Mouse (Mus musculus): Measurements from ENCODE around the gene Irx4. TPM values are rescaled to one million over a fixed set of nuclear protein-coding genes. Genes with fewer than 3 reads are reported as not detected.

Irx4 gene
- total and polyA plus RNA-seq, 3 experiments: not detected

- TF ChIP-seq POLR2AphosphoS5 (IDR thresholded peaks at IDR 0.05; ENCODE audit: insufficient replicate concordance, low read depth, low read length) (no peak), TAL1 (conservative IDR thresholded peaks at IDR 0.05; ENCODE audit: low read depth, low read length) (no peak), GATA2 (IDR thresholded peaks at IDR 0.05; ENCODE audit: borderline replicate concordance, low read depth, low read length) (no peak), CTCF (IDR thresholded peaks at IDR 0.05; ENCODE audit: low read depth, low read length) (no peak), GATA1 (IDR thresholded peaks at IDR 0.05; ENCODE audit: borderline replicate concordance, low read length) (no peak)
- H3K9me3 ChIP-seq (replicated peaks): peaks cover 46% of the 10 kb centered on the region
- H3K36me3 ChIP-seq (replicated peaks): no peaks in the 10 kb centered on the region
- ATAC-seq (ENCODE audit: extremely low read depth, insufficient number of reproducible peaks, low FRiP score, poor library complexity, severe bottlenecking) (no peak), DNase-seq (ENCODE audit: low spot score) (no peak)
- H3K4me1 ChIP-seq (ENCODE audit: insufficient read depth, low read depth, low read length): no peaks in the 10 kb centered on the region
- no peaks in the 10 kb centered on the region for H3K27me3 ChIP-seq (ENCODE audit: insufficient read depth, low read length)
- H3K4me3 ChIP-seq (ENCODE audit: low read depth, low read length): no peak overlapping the region
These were observed 23.3 kb downstream of the Irx4 start for GRCm38 (mm10) chr13:73283534-73283933.

GRCm38 (mm10) chr13:73290206-73290605 is 29.9 kb downstream of the Irx4 start:
- peaks cover 57% of the 10 kb centered on the region for H3K9me3 ChIP-seq (replicated peaks)
- H3K4me1 ChIP-seq (ENCODE audit: insufficient read depth, low read depth, low read length): no peaks in the 10 kb centered on the region
- ATAC-seq (ENCODE audit: extremely low read depth, insufficient number of reproducible peaks, low FRiP score, poor library complexity, severe bottlenecking) (no peak), DNase-seq (ENCODE audit: low spot score) (no peak)
- TF ChIP-seq GATA1 (IDR thresholded peaks at IDR 0.05; ENCODE audit: borderline replicate concordance, low read length) (no peak), GATA2 (IDR thresholded peaks at IDR 0.05; ENCODE audit: borderline replicate concordance, low read depth, low read length) (no peak), POLR2AphosphoS5 (IDR thresholded peaks at IDR 0.05; ENCODE audit: insufficient replicate concordance, low read depth, low read length) (no peak), TAL1 (conservative IDR thresholded peaks at IDR 0.05; ENCODE audit: low read depth, low read length) (no peak), CTCF (IDR thresholded peaks at IDR 0.05; ENCODE audit: low read depth, low read length) (no peak)
- H3K4me3 ChIP-seq (ENCODE audit: low read depth, low read length): no peak overlapping the region
- no peaks in the 10 kb centered on the region for H3K27me3 ChIP-seq (ENCODE audit: insufficient read depth, low read length)
- no peaks in the 10 kb centered on the region for H3K36me3 ChIP-seq (replicated peaks)

GRCm38 (mm10) chr13:73291102-73291501 is 30.8 kb downstream of the Irx4 start:
- no peak for DNase-seq (ENCODE audit: low spot score)
- H3K27me3 ChIP-seq (ENCODE audit: insufficient read depth, low read length): no peaks in the 10 kb centered on the region
- peaks cover 52% of the 10 kb centered on the region for H3K9me3 ChIP-seq (replicated peaks)
- no peak overlapping the region for H3K4me3 ChIP-seq (ENCODE audit: low read depth, low read length)
- TF ChIP-seq CTCF (IDR thresholded peaks at IDR 0.05; ENCODE audit: low read depth, low read length) (no peak), GATA1 (IDR thresholded peaks at IDR 0.05; ENCODE audit: borderline replicate concordance, low read length) (no peak), TAL1 (conservative IDR thresholded peaks at IDR 0.05; ENCODE audit: low read depth, low read length) (no peak), GATA2 (IDR thresholded peaks at IDR 0.05; ENCODE audit: borderline replicate concordance, low read depth, low read length) (no peak), POLR2AphosphoS5 (IDR thresholded peaks at IDR 0.05; ENCODE audit: insufficient replicate concordance, low read depth, low read length) (no peak)
- H3K36me3 ChIP-seq (replicated peaks): no peaks in the 10 kb centered on the region
- no peaks in the 10 kb centered on the region for H3K4me1 ChIP-seq (ENCODE audit: insufficient read depth, low read depth, low read length)
- no peak for ATAC-seq (ENCODE audit: extremely low read depth, insufficient number of reproducible peaks, low FRiP score, poor library complexity, severe bottlenecking)

GRCm38 (mm10) chr13:73298717-73299116 is 38.4 kb downstream of the Irx4 start:
- H3K4me3 ChIP-seq (ENCODE audit: low read depth, low read length): no peak overlapping the region
- TF ChIP-seq TAL1 (conservative IDR thresholded peaks at IDR 0.05; ENCODE audit: low read depth, low read length): no peak
- TF ChIP-seq CTCF (IDR thresholded peaks at IDR 0.05; ENCODE audit: low read depth, low read length): no peak
- TF ChIP-seq POLR2AphosphoS5 (IDR thresholded peaks at IDR 0.05; ENCODE audit: insufficient replicate concordance, low read depth, low read length): no peak
- no peak for TF ChIP-seq GATA1 (IDR thresholded peaks at IDR 0.05; ENCODE audit: borderline replicate concordance, low read length)
- TF ChIP-seq GATA2 (IDR thresholded peaks at IDR 0.05; ENCODE audit: borderline replicate concordance, low read depth, low read length): no peak
- H3K36me3 ChIP-seq (replicated peaks): no peaks in the 10 kb centered on the region
- no peaks in the 10 kb centered on the region for H3K27me3 ChIP-seq (ENCODE audit: insufficient read depth, low read length)
- H3K9me3 ChIP-seq (replicated peaks): peaks cover 30% of the 10 kb centered on the region
- no peaks in the 10 kb centered on the region for H3K4me1 ChIP-seq (ENCODE audit: insufficient read depth, low read depth, low read length)
- no peak for ATAC-seq (ENCODE audit: extremely low read depth, insufficient number of reproducible peaks, low FRiP score, poor library complexity, severe bottlenecking)
- no peak for DNase-seq (ENCODE audit: low spot score)

- H3K36me3 ChIP-seq (replicated peaks): no peaks in the 10 kb centered on the region
- H3K9me3 ChIP-seq (replicated peaks): peaks cover 34% of the 10 kb centered on the region
- TF ChIP-seq CTCF (IDR thresholded peaks at IDR 0.05; ENCODE audit: low read depth, low read length) (no peak), GATA1 (IDR thresholded peaks at IDR 0.05; ENCODE audit: borderline replicate concordance, low read length) (no peak)
- 0 out of 2 replicates have a peak, but pooled peaks cover under 1% of the 10 kb centered on the region for H3K27me3 ChIP-seq (ENCODE audit: insufficient read depth, low read length)
- H3K4me1 ChIP-seq (ENCODE audit: insufficient read depth, low read depth, low read length): no peaks in the 10 kb centered on the region
- DNase-seq (ENCODE audit: low spot score) (no peak), ATAC-seq (ENCODE audit: extremely low read depth, insufficient number of reproducible peaks, low FRiP score, poor library complexity, severe bottlenecking) (no peak)
- H3K4me3 ChIP-seq (ENCODE audit: low read depth, low read length): no peak overlapping the region
These were observed 39.0 kb downstream of the Irx4 start for GRCm38 (mm10) chr13:73299322-73299721.

GRCm38 (mm10) chr13:73304729-73305128 is 44.5 kb downstream of the Irx4 start:
- Histone ChIP-seq H3K27me3 (ENCODE audit: insufficient read depth, low read length) (0 out of 2 replicates have a peak, but pooled peaks cover 2% of the 10 kb centered on the region), H3K36me3 (replicated peaks) (no peaks in the 10 kb centered on the region), H3K9me3 (replicated peaks) (peaks cover 39% of the 10 kb centered on the region), H3K4me3 (ENCODE audit: low read depth, low read length) (no peak overlapping the region), H3K4me1 (ENCODE audit: insufficient read depth, low read depth, low read length) (no peaks in the 10 kb centered on the region)
- DNase-seq (ENCODE audit: low spot score) (no peak), ATAC-seq (ENCODE audit: extremely low read depth, insufficient number of reproducible peaks, low FRiP score, poor library complexity, severe bottlenecking) (no peak)
- TF ChIP-seq TAL1 (conservative IDR thresholded peaks at IDR 0.05; ENCODE audit: low read depth, low read length): no peak
- no peak for TF ChIP-seq GATA1 (IDR thresholded peaks at IDR 0.05; ENCODE audit: borderline replicate concordance, low read length)
- TF ChIP-seq POLR2AphosphoS5 (IDR thresholded peaks at IDR 0.05; ENCODE audit: insufficient replicate concordance, low read depth, low read length): no peak
- TF ChIP-seq CTCF (IDR thresholded peaks at IDR 0.05; ENCODE audit: low read depth, low read length): no peak
- no peak for TF ChIP-seq GATA2 (IDR thresholded peaks at IDR 0.05; ENCODE audit: borderline replicate concordance, low read depth, low read length)

All from G1E (cell line).